Mouse (Mus musculus) liver, embryonic 13.5 days (tissue): Measurements from ENCODE around the gene H2-M10.3. TPM values are rescaled to one million over a fixed set of nuclear protein-coding genes. Genes with fewer than 3 reads are reported as not detected.

ENCODE experiments used
- polyA plus RNA-seq: library from polyadenylated mRNA; unstranded; fragments of >200 nt; fragmentation: Nextera tagmentation; extraction: Ambion mirVana; gene quantifications from 2 replicates; pipeline ENCODE4 v1.2.1, GENCODE M21; 2015

Gene H2-M10.3
- polyA plus RNA-seq, 1 experiment from 2014 or later: not detected

Other genes with a start within 250 kb of the H2-M10.3 start
- gene Gm19684, start 246.7 kb downstream of the H2-M10.3 start, polyA plus RNA-seq: not detected in 2 replicates
- not detected in 2 replicates for gene Gm7030, start 239.0 kb downstream of the H2-M10.3 start, polyA plus RNA-seq
- gene Gm8909, start 199.9 kb downstream of the H2-M10.3 start, polyA plus RNA-seq: not detected in 2 replicates
- gene H2-T3, start 178.1 kb downstream of the H2-M10.3 start, polyA plus RNA-seq: not detected in 2 replicates
- gene Rpp21, start 110.3 kb downstream of the H2-M10.3 start, polyA plus RNA-seq: 60.0 and 75.1 TPM in 2 replicates
- gene Trim39, start 96.2 kb downstream of the H2-M10.3 start, polyA plus RNA-seq: 6.1 and 6.7 TPM in 2 replicates
- gene H2-M10.2, start 81.9 kb downstream of the H2-M10.3 start, polyA plus RNA-seq: not detected in 2 replicates
- gene H2-M10.1, start 42.3 kb downstream of the H2-M10.3 start, polyA plus RNA-seq: not detected in 2 replicates
- not detected in 2 replicates for gene H2-M10.4, start 93.9 kb upstream of the H2-M10.3 start, polyA plus RNA-seq
- not detected in 2 replicates for gene H2-M11, start 178.7 kb upstream of the H2-M10.3 start, polyA plus RNA-seq